Mouse (Mus musculus) naive thymus-derived CD4-positive, alpha-beta T cell, adult 2 months (primary cell): ENCODE results near the gene Klra4.
"Not testable (repeated sequence)": the region's sequence is repeated elsewhere in the genome, so short reads cannot be mapped to it uniquely, and the experiment has no call there.

ENCODE experiments used
- DNase-seq: peaks from one replicate; pipeline ENCODE4 v3.0.0-alpha.2; 2011; ENCODE audit warnings: low read depth

Gene Klra4

GRCm38 (mm10) chr6:130067171-130067570 is at the start of gene Klra4:
Gene Klra4 (minus strand): TSS chr6:130067271.
- not testable (repeated sequence) for DNase-seq

- DNase-seq: no peak
Measured at GRCm38 (mm10) chr6:130110485-130110884, 43.4 kb upstream of the Klra4 start.

DNA sequence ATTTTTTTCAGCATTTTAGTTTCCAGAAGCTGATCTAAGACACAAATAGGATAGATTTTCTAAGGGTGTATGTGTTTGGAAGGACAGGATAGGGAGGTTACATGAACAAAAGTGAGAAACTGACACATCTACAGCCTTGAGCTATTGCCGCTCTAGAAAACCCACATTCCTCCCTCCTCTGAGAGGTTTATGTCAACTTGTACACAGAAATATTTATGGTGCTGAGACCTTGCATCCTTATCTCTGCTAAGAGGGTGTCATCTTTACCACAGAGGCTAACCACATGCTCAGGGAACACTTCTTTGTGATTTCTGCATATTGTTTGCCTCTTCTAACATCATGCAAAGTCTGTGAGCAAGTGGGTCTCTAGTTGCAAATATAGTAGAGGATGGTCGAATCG is 35.7 kb upstream of the Klra4 start:
- not testable (repeated sequence) for DNase-seq

DNA sequence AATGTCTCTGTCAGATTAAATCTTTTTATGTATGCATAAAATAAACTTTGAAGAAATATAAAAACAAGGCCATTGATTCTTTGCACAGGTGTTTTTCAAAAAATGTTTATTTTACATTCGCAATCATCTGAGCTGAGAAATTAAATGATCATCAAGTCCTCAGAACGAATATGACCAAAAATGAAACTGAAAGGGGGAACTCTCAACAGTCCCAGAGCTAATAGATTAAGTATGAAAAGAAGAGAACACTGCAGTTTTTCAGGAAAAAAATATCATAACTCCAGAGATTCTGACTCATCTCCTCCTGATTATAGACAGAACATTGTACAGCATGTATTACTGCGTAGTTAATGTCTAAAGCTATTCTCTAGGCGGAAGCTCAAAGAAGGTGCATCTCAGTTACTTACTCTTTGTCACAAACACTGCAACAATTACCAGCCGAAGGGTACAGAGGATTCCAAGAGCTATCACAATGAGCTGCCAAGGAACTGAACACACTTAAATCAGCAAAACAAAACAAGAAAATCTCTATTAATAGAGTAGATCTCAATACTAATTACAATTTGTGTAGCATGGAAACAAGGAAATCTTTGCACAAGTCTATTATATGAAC is 25.4 kb upstream of the Klra4 start:
- DNase-seq: peak; percentile 18

- no peak for DNase-seq
Measured at GRCm38 (mm10) chr6:130065196-130065595, 1.9 kb downstream of the Klra4 start.

DNA sequence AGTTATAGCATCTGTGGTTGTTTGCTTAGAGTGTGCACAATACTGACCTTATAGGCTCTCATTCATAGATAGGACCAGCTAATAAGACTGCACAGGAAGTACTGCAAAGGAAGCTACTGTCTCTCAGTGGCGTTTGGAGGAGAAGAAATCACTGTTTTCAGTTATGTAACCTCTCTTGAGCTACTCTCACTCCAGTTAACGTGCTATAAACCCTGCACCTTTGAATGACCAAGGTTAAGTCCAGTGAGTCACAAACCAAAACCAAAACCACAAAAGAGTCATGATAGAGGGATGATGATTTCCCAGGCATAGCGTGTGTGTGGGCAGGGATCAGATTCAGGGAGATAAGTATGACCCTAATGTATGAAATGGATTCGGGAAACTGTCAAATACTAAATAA is 31.9 kb downstream of the Klra4 start:
- DNase-seq: not testable (repeated sequence)

DNA sequence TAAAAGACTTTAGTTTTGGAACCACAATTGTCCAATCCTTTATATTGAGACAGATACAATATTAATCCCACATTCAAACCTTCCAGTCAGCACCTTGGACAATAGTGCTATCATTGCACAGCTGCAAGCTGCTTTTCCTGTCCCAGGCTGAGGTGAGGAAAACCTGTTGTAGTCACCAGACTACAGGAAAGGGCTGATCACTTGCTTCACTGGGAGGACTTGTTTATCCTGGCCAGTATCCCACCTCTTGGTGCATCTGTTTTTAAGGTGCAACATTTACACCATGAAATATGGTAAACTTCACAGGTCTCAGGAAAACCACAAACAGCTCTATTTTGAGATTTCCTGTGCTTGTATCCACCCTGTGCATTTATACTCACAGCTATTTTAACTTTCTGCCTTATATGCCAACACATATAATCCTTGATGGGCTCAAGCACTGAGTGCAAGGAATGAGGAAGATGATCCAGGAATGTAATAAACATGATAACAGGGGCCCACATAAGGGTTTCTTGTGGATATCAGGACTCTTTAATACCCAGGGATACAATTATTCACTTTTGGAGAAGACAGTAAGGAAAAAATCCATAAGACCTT is 35.5 kb downstream of the Klra4 start:
- peak; percentile 16 for DNase-seq

GRCm38 (mm10) chr6:130026854-130027253 is 40.2 kb downstream of the Klra4 start, which contains the start of gene Klra6:
Gene Klra6 (minus strand): TSS chr6:130026954.
- DNase-seq: no peak
